Mouse (Mus musculus) heart, adult 2 months (tissue): Measurements from ENCODE around the gene Ccna2.

ENCODE experiments used
- CTCF ChIP-seq: fragments of 200-600 bp; IDR thresholded peaks from 2 replicates; pipeline ENCODE4 v1.8.1; 2022; ENCODE audit warnings: antibody characterized with exemption, mild to moderate bottlenecking, moderate library complexity
- POLR2A ChIP-seq: fragments of 200-500 bp; IDR thresholded peaks from 2 replicates; pipeline ENCODE4 v1.6.1; 2011; ENCODE audit warnings: mild to moderate bottlenecking, low read depth, low read length, control low read depth; ENCODE audit not compliant: insufficient read depth

DNA sequence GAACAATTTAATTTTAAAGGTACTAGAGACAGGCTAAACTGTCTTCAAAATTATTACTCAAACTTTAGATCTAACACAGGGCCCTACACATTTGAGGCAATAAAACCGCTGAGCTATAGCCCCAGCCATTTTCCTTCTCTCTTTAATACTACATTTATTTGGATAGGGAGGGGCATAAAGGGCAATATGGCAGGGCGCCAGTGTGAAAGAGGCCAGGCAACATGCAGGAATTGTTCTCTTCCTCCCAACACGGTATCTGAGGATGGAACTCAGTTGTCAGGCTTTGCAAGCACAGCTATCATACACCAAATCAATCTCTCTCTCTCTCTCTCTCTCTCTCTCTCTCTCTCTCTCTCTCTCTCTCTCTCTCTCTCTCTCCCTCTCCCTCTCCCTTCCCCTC is 26.9 kb upstream of the Ccna2 start:
- TF ChIP-seq POLR2A: no peak
- no peak for TF ChIP-seq CTCF
